Mouse (Mus musculus): ENCODE results near the gene Capsl.

Capsl gene

GRCm38 (mm10) chr15:9435534-9436180 is at the start of gene Capsl:
Gene Capsl (plus strand): TSS chr15:9436028.
- in situ Hi-C loops (cut with MseI, MboI) = no loop called here

GRCm38 (mm10) chr15:9409475-9409874 is 26.4 kb upstream of the Capsl start:
- in situ Hi-C loops (cut with MseI, MboI) = no loop called here

- in situ Hi-C loops (cut with MseI, MboI) = no loop called here
These were observed 14.7 kb upstream of the Capsl start for GRCm38 (mm10) chr15:9421163-9421562.

- in situ Hi-C loops (cut with MseI, MboI) = no loop called here
These were observed 8.0 kb upstream of the Capsl start for GRCm38 (mm10) chr15:9427849-9428248.

- in situ Hi-C loops (cut with MseI, MboI) = no loop called here
These were observed 6.0 kb upstream of the Capsl start for GRCm38 (mm10) chr15:9429843-9430242.

- in situ Hi-C loops (cut with MseI, MboI) = loop anchor here in 1 of 2 experiments (25.0 kb wide), 1 partner anchor 860 kb away; no protein-coding TSS in a partner anchor
These were observed 16.2 kb downstream of the Capsl start for GRCm38 (mm10) chr15:9451999-9452398.

- in situ Hi-C loops (cut with MseI, MboI) = loop anchor here in 1 of 2 experiments (25.0 kb wide), 1 partner anchor 859 kb away; no protein-coding TSS in a partner anchor
These were observed 17.0 kb downstream of the Capsl start for GRCm38 (mm10) chr15:9452842-9453241.

- in situ Hi-C loops (cut with MseI, MboI) = loop anchor here in 1 of 2 experiments (25.0 kb wide), 1 partner anchor 858 kb away; no protein-coding TSS in a partner anchor
These were observed 18.4 kb downstream of the Capsl start for GRCm38 (mm10) chr15:9454198-9454597.

GRCm38 (mm10) chr15:9455241-9455640 is 19.4 kb downstream of the Capsl start:
- in situ Hi-C loops (cut with MseI, MboI) = loop anchor here in 1 of 2 experiments (25.0 kb wide), 1 partner anchor 857 kb away; no protein-coding TSS in a partner anchor

- in situ Hi-C loops (cut with MseI, MboI) = loop anchor here in 1 of 2 experiments (25.0 kb wide), 1 partner anchor 849 kb away; no protein-coding TSS in a partner anchor
These were observed 27.7 kb downstream of the Capsl start for GRCm38 (mm10) chr15:9463521-9464027.

- in situ Hi-C loops (cut with MseI, MboI) = loop anchor here in 1 of 2 experiments (25.0 kb wide), 1 partner anchor 848 kb away; no protein-coding TSS in a partner anchor
These were observed 28.2 kb downstream of the Capsl start for GRCm38 (mm10) chr15:9464039-9464438.

GRCm38 (mm10) chr15:9471053-9471685 is 35.3 kb downstream of the Capsl start:
- in situ Hi-C loops (cut with MseI, MboI) = loop anchor here in 1 of 2 experiments (25.0 kb wide), 1 partner anchor 841 kb away; no protein-coding TSS in a partner anchor

- in situ Hi-C loops (cut with MseI, MboI) = loop anchor here in 1 of 2 experiments (25.0 kb wide), 1 partner anchor 840 kb away; no protein-coding TSS in a partner anchor
These were observed 36.3 kb downstream of the Capsl start for GRCm38 (mm10) chr15:9472167-9472566.

- in situ Hi-C loops (cut with MseI, MboI) = loop anchor here in 1 of 2 experiments (25.0 kb wide), 1 partner anchor 840 kb away; no protein-coding TSS in a partner anchor
These were observed 36.8 kb downstream of the Capsl start for GRCm38 (mm10) chr15:9472618-9473017.

GRCm38 (mm10) chr15:9473188-9473587 is 37.4 kb downstream of the Capsl start:
- in situ Hi-C loops (cut with MseI, MboI) = loop anchor here in 1 of 2 experiments (25.0 kb wide), 1 partner anchor 839 kb away; no protein-coding TSS in a partner anchor

- in situ Hi-C loops (cut with MseI, MboI) = no loop called here
These were observed 53.7 kb downstream of the Capsl start for GRCm38 (mm10) chr15:9489417-9490118.

GRCm38 (mm10) chr15:9492077-9492476 is 56.2 kb downstream of the Capsl start:
- in situ Hi-C loops (cut with MseI, MboI) = no loop called here

Data from mouse trophoblast stem cell (cell line).